Mouse (Mus musculus): ENCODE results near the gene Mdm2. TPM values are rescaled to one million over a fixed set of nuclear protein-coding genes. Genes with fewer than 3 reads are reported as not detected.

Mdm2 gene
- polyA plus RNA-seq, 1 experiment from 2014 or later, result 44.6 TPM

DNA sequence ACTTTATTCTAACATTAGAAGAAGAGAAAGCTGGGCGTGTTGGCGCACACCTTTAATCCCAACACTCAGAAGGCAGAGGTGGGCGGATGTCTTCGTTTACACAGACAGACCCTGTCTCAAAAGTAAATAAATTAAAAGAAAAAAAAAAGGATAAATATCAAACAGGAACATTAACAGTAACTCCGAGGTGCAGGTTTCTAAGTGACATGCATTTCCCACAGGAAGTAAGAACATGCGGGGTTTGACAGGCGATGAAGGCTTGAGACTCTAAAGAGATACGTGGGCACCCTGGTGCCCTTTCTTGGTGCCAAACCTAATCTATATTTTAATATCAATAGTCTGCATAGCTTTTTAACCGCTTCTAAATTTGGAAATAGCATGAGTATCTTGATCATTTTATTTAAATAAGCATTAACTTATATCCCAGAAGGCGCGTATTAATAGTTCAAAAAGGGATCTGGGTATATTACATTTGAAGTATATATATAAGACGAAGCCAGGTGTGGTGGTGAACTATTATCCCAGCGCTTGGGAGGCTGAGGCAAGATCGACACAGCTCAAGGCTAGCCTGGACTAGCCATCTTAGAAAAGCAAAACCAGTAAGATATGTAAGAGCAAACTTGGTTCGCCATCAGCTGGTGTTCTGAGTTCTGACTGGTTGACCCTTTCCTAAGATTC lies 25.2 kb downstream of the Mdm2 start:
- no peak for DNase-seq (ENCODE audit: low spot score)

DNA sequence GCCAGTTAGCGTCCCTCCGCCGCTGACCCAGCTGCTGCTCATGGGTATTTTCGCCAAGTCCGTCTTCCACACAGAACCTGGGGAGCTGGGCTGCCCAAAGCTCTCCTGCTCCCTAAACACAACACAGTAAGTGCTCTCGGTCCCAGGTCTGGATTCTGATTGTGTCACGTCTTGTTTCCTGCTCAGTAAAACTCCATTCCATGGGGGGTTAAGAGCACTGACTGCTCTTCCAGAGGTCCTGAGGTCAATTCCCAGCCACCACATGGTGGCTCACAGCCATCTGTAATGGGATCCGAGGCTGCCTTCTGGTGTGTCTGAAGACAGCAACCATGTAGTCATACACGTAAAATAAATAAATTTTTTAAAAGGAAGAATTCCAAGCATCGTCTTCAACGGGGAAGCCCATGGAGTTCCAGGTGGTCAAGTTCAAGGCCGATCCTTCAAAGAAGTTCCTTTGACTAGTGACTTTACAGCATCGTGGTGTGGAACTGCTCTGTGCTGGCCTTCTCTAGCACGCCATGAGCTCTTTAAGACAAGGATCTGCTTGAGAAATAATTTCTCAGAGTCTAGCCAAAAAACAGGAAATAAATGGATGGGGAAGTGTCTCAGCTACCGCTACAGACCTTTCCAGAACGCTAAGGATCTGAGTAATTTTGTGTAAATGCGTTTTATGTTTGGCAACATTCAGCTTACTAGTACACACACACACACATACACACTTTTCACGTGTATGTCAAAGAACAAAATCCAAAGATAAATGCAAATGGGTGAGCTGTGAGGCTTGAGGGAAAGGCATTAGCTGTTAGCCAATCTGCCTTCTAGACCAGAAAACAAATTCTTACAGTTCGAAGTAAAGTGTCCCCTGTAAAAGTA lies 26.0 kb downstream of the Mdm2 start:
- DNase-seq (ENCODE audit: low spot score), result no peak

DNA sequence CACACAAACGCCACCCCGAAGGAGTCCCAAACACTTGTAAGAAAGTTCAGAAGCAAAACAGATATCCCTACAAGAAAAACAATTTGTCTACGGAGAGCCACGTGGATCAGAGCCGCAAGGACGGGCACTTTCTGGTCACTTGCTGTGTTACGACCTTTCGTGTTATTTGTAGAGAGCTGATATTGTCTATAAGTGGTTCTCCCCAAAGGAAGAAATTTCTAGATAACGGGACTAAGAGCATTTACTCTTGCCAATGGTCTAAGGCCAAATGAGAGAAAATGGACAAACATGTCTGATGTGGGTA lies 26.9 kb downstream of the Mdm2 start:
- DNase-seq (ENCODE audit: low spot score), result no peak

DNA sequence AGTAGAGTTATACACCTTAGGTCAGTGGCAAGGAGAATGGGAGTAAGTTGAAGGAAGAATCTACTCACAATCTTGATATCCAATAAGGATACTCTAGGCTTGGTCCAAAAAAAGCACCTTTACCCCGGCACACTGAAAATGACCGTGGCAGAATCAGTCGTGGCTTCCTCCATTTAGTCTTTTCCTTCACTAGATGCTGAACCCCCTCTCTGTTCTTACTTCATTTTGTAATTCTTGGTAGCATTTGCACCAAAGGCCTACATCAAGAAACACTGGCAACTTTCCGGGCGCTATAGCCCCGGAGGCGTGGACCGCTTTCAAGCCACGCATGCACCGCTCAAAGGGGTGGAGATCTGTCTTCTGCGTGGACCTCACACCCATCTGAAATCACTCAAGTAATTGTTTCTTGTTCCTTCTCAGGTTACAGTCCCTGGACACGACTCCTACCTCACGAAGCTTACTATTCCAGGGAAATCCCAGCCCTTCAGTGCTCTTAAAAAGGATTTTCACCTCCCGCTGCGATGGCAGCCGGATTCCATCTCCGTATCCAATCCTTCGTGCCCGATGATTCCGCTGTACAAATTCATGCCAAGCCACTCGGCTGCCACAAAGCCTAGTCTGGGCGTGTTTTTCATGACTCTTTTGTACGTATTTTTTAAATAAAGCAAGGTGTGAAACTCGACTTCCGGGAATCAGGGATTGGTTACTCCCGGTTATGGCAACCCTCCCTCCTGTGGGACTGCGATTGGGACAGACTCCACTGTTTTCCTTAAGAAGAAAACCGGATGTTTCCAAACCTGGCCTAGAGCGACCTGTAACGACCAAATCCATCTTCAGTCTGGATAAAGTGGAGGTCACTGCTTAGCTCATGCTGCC lies 27.5 kb downstream of the Mdm2 start:
- no peak for DNase-seq (ENCODE audit: low spot score)

DNA sequence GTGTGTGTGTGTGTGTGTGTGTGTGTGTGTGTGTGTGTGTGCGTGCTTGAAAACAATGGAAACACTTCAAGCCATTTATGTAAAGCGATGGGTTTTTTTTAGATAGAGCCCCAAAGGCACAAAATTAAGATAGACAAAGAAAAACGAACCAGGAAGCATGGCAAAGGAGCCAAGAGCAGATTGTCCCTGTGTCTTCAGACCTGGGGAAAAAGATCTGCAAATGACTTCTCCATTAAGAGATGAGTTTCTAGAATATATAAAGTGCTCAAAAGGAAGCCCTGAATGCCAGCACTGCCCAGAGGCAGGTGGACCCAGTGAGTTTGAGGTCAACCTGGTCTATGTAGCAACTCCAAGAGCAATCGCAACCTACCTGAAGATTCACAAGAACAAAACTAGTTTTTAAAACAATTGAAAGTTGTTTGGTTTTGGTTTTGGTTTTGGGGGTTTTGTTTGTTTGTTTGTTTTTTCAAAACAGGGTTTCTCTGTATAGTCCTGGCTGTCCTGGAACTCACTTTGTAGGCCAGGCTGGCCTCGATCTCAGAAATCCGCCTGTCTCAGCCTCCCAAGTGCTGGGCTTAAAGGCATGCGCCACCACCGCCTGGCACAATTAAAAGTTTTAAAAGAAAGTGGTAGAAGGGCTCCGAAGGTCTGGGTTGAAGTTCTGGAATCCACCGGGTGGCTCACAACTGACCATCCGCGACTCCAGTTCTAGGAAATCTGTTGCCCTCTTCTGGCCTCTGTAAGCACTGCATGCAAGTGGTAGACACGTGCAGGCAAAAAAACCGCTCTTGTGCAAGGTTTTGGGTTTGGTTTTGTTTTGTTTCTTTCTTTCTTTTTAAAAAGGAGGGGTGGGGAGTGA lies 28.3 kb downstream of the Mdm2 start:
- DNase-seq (ENCODE audit: low spot score), result no peak

DNA sequence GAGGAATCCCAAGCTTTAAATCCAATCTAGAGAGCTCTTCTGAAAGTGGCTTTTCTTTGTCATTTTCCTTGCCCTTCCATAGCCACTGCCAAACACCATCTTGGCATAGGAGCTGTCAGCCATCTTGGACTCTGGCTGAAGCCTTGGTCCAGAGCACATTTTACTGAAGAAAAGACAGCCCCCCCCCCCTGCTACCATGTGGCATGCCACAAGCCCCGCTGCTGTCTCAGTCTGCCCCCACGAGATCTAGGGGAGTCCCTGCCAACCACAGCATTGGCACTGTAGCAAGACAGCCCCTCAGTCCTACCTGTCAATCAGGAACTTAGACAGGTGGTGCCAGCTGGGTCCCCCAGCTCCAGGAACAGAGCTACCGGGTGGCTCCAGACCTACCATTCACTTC lies 29.0 kb downstream of the Mdm2 start:
- no peak for DNase-seq (ENCODE audit: low spot score)

DNA sequence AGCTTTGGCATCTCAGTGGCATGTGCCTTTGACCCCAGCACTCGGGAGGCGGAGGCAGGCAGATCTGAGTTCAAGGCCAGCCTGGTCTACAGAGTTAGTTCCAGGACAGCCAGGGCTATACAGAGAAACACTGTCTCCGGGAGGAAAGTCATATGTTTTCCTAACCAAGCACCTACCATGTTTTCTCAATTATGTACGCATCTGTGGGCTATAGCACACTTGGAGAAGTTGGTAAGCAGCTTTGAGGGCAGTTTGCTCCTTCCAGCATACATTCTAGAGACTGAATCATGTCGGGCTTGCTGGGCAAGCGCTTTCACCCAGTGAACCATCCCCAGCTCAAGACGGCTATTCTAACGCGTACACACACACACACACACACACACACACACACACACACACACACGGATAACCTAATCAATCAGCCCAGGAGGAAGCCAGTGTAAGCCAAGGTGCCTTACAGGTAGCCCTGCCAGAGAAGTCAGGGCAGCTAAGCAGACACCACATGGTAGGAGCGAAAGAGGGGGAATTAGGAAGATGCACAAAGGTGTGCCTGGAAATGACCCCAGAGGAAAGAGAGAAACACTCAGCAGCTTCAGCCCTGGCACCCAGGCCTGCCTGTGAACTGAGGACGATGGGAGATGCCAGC lies 29.6 kb downstream of the Mdm2 start:
- DNase-seq (ENCODE audit: low spot score), result no peak

DNA sequence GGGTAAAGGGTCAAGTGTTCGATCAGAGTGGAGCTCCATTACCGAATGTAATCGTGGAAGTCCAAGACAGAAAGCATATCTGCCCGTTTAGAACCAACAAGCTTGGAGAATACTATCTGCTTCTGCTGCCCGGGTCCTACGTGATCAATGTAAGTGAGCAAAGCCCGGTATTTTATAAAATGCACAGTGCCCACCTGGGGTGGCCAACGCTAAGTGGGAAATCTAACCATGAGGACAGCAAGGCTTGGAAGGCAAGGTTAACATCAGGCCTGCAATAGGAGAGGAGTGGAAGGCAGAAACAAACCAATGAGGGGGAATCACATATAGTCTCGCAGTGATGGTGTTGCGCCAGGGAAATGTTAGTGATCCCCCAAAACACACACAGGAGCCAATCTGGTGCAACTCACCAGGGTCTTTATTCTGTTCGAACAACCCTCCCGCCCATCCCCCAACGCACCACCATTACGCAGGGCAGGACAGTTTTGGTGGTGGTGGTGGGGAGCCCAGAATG lies 30.5 kb downstream of the Mdm2 start:
- no peak for DNase-seq (ENCODE audit: low spot score)

DNA sequence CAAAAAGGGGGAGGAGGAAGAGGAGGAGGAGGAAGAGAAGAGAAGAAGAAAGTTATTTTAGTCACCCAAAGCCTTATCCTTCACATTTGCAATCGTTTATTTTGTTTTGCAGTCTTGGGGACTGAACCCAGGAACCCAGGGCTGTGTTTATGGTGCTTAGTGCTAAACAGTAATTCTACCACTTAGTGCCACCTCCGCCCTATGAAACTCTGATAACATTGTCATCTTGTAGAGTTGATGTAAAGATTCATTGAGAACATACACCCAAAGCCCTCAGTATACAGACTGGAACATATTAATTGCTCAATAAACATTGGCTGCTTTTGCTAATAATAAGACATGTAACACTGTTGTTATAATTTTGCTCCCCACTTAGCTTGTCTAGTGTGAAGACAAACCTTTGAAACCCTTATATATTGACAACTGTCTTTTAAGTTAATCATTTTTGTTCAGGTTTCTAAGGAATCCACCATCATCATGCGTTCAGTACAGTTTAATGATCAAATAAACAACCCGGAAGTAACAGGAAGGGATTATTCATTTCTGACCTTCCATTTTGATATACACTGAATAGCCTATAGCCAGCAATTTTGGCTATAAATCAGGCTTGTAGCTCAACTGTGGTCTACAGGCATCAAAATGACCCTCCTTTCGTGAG lies 31.4 kb downstream of the Mdm2 start:
- DNase-seq (ENCODE audit: low spot score), result no peak

DNA sequence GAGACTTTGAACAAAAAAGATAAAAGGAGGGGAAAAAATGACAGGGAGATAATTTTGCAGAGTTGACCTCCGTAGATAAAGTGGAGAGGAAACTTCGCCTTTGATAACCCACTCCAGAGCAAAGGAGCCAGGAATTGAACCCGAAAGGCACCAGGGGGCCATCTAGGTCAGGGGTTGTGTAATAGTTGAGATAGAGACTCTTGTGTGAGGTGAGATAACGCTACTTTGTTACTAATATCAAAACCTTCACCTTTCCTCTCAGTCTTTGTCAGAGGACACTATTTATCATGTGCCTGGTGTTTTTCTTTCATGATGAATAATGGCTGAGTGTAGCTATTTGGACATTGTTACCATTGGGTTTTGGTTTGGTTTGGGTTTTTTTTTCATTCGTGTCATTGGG lies 32.2 kb downstream of the Mdm2 start:
- no peak for DNase-seq (ENCODE audit: low spot score)

DNA sequence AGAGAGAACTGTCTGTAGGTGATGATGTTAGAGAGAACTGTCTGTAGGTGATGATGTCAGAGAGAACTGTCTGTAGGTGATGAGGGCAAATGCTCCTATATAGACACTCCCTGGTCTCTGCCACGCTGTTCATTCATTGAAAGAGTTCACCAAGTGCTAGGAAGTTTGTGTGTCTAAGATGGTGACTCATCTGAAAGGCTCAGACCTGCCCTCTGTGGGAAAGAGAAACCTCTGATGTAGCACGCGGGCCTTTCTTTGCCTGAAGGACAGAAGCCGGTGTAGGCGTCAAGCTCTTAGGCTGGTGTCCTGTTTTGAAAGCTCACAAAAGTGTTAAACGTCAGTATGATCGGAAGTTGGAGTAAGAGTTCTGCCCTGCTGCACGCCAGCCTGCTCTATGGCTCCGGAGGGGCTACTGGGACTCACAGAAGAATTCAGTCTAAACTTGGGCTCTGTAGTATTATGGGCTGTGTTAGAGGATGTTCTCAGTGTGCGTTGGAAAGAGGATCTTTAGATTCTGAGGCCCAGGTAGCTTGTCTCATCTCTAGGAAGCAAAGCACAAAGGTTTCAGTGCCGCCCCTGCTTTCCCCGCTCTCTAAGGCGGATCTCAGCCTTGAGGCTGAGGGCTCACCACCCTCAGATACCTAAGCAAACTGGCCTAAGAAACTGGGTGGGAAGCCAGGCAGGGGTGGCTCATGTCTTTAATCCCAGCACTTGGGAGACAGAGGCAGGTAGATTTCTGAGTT lies 32.9 kb downstream of the Mdm2 start:
- DNase-seq (ENCODE audit: low spot score), result no peak

DNA sequence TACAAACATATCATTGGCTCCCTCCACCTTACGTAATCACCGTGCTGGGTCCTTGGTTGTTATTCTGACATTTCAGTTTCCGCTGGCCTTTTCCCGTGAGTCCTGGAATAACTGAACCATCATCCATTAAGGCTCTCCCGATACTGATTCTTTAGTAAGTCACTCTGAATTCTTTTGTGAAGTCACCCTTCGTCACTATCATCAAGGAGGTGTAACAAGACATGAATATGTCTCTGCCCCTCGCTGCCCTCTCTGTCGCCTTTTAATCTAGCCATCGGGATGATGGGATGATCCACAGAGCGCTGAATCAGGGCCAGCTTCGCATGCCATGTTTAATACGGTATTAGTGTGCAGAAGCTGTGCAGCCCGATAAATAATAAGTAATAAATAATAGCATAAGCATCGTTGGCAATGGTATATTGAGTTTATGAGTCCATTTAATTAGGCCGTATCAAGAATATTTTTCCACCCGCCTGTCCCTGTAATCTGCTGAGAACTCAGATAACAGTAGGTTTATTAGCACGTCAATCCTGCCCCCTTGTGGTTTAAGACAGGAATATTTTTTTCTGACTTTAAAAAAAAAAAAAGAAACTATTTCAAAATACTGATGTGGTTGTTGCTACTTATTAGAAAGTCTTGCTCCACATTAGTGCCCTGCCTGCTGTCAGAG lies 33.8 kb downstream of the Mdm2 start:
- DNase-seq (ENCODE audit: low spot score), result peak; percentile 51

DNA sequence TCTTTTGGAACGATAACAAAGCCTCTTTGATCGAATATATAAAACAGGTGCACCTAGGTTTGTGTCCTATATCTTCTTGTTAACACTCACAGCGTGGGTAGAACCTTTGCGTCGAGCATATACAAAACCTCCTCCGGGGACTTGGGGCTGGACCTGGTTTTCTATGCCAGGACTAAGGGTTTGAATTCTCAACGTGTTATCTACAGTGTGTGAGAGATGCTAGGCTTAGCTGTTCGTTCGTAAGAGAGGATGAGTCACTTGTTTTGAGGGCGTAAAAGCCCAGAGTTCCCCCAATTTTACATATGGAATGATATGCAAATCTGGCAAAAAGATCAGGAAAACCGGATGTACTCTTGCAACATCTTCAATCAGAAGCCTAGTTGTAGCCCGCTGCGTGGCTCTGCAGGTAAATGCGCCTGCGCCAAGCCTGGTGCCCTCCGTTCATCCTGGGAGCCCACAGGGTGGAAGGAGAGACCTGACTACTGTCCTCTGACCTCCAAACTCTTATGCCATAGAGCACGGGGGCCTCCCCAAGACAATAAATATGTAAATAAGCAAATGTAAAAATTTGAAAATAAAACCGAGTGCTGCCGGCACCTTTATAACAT lies 34.4 kb downstream of the Mdm2 start:
- DNase-seq (ENCODE audit: low spot score), result no peak

DNA sequence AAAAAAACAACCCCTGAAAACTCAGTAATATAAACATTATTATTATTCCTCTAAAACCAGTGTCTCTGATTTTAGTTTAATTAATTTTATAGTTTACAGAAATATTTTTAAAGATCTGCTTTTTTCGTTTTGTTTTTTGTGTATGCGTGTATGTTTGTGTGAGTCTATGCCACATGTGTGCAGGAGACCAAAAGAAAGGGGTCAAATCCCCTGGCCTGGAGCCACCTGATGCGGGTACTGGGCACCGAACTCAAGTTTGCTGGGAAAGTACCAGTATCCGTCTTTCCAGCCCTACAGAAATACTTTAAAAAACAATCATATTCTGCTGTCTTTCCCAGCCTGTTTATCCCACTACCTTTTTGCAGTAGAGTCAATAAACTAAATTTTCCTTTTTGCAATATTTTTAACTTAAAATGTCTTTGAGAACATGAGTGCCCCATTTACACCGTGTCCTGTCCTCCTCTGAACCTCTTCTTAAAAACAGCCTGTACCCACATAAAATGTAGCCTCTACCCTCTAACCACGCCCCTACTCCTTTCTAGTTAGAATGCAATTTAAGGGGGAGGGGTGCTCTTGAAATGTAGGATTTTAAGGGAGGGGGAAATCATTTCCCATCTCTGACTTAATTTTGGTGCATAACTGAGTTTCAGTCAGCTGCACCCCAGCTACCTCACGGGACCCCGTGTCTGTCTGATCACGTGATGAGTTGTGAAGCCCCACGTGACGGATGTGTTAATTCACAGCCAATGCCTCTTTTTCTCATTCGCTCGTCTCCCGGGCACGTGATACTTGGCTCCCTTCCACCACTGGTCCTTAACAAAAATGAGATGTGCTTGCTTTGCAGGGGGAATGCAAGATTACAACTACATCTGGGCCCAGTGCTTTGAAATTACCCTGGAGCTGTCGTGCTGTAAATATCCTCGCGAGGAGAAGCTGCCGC lies 35.2 kb downstream of the Mdm2 start:
- peak; percentile 91 for DNase-seq (ENCODE audit: low spot score)

DNA sequence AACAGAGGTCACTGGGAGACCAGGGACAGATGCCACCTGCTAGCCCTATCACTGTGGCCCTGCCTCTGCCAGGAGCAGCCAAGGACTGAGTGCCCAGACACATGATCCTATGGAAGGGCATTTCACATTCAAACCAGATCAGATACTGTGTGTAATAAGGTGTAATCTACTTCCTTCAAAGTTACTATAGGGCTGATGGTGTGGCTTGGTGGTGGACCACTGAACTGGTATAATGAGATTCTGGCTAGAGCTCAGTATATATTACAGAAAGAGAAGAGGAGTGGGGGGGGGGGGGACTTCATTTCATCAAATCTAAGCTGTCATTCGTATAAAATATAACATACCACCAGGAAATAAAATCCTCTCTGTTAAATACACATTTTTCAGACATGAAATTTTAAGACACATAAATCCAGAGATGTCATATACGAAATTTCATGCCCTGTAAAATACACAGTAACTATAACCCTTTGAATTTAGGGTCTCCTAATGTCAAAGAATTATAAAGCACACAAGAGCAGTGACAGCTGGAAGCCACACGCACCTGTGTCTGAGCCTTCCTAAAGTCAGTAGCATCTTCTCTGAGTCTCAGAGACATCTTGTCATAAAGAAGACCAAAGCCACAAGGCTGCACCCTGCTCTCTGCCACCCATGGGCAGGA lies 36.1 kb downstream of the Mdm2 start:
- DNase-seq (ENCODE audit: low spot score), result no peak

DNA sequence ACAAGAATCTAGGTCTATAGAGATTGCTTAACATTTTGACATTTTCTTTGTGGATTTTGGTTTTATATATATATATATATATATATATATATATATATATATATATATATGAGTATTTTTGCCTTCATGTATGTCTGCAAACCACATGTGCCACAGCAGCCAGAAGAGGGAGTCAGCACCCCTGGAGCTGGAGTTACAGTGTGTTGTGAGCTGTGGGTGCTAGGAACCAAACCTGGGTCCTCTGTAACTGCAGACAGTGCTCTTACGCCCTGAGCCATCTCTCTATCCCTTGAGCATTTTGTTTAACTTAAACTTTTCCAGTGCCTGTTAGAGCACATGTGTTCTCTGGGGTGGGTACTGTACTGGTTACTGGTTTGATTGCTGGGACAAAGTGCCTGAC lies 36.6 kb downstream of the Mdm2 start:
- no peak for DNase-seq (ENCODE audit: low spot score)
